Mouse (Mus musculus) liver, adult 2 months (tissue): ENCODE data around the gene Vasp. TPM values are rescaled to one million over a fixed set of nuclear protein-coding genes. Genes with fewer than 3 reads are reported as not detected.
A peak's percentile ranks its signal among the peaks of the same experiment; 100 is the strongest.

ENCODE experiments used
- DNase-seq: peaks from one replicate; pipeline ENCODE4 v3.0.0-alpha.2; 2011; ENCODE audit warnings: low read depth, low spot score; ENCODE audit errors: extremely low read depth
- H3K27ac ChIP-seq: fragments of 200-500 bp; replicated peaks from 2 replicates; pipeline ENCODE4 v1.5.1; 2012; ENCODE audit warnings: low read depth, mild to moderate bottlenecking, control low read depth, inconsistent platforms, low read length; ENCODE audit not compliant: insufficient read depth
- H3K27me3 ChIP-seq: fragments of 200-500 bp; 2 replicates; pipeline ENCODE4 v1.6.1; 2012; ENCODE audit warnings: mild to moderate bottlenecking, moderate library complexity, low read length, inconsistent platforms; ENCODE audit not compliant: control insufficient read depth, insufficient read depth
- H3K36me3 ChIP-seq: fragments of 200-500 bp; 2 replicates; pipeline ENCODE4 v1.6.1; 2012; ENCODE audit warnings: low read length, inconsistent platforms; ENCODE audit not compliant: control insufficient read depth, insufficient read depth
- H3K4me1 ChIP-seq: fragments of 200-500 bp; 2 replicates; pipeline ENCODE4 v1.6.1; 2011; ENCODE audit warnings: low read length; ENCODE audit not compliant: control insufficient read depth, insufficient read depth
- H3K4me3 ChIP-seq: fragments of 200-500 bp; 2 replicates; pipeline ENCODE4 v1.5.1; 2011; ENCODE audit warnings: low read depth, mild to moderate bottlenecking, control low read depth, low read length, moderate library complexity; ENCODE audit not compliant: insufficient read depth
- H3K79me2 ChIP-seq: fragments of 200-500 bp; 2 replicates; pipeline ENCODE4 v1.6.1; 2012; ENCODE audit warnings: inconsistent platforms, mild to moderate bottlenecking, low read length, moderate library complexity; ENCODE audit not compliant: control insufficient read depth, insufficient read depth
- H3K9ac ChIP-seq: fragments of 200-500 bp; 2 replicates; pipeline ENCODE4 v1.6.1; 2012; ENCODE audit warnings: low read depth, mild to moderate bottlenecking, control low read depth, inconsistent platforms, low read length
- CTCF ChIP-seq: fragments of 200-500 bp; IDR thresholded peaks from 2 replicates; pipeline ENCODE4 v1.5.1; 2011; ENCODE audit warnings: low read depth, low read length, control low read depth
- POLR2A ChIP-seq: fragments of 200-500 bp; IDR thresholded peaks from 2 replicates; pipeline ENCODE4 v1.6.1; 2011; ENCODE audit warnings: low read length, control low read depth; ENCODE audit not compliant: insufficient read depth; ENCODE audit errors: extremely low read depth
- WGBS: fragments of 180-500 bp; shearing (Covaris S2); methylation state at CpG from one replicate; pipeline ENCODE4 v1.1.7; 2018; 5-methylcytosine and 5-hydroxymethylcytosine counted together
- polyA plus RNA-seq: library from polyadenylated mRNA; depleted of rRNA; stranded (reverse); fragments of >200 nt; gene quantifications from 2 replicates; pipeline ENCODE4 v1.2.3, GENCODE M21; 2012
- total RNA-seq: library from RNA; depleted of rRNA; stranded (reverse); fragments of >200 nt; gene quantifications from 2 replicates; pipeline ENCODE4 v1.2.3, GENCODE M21; 2014

Gene Vasp
- total and polyA plus RNA-seq, 2 experiments = 6.3 to 37.1 TPM

DNA sequence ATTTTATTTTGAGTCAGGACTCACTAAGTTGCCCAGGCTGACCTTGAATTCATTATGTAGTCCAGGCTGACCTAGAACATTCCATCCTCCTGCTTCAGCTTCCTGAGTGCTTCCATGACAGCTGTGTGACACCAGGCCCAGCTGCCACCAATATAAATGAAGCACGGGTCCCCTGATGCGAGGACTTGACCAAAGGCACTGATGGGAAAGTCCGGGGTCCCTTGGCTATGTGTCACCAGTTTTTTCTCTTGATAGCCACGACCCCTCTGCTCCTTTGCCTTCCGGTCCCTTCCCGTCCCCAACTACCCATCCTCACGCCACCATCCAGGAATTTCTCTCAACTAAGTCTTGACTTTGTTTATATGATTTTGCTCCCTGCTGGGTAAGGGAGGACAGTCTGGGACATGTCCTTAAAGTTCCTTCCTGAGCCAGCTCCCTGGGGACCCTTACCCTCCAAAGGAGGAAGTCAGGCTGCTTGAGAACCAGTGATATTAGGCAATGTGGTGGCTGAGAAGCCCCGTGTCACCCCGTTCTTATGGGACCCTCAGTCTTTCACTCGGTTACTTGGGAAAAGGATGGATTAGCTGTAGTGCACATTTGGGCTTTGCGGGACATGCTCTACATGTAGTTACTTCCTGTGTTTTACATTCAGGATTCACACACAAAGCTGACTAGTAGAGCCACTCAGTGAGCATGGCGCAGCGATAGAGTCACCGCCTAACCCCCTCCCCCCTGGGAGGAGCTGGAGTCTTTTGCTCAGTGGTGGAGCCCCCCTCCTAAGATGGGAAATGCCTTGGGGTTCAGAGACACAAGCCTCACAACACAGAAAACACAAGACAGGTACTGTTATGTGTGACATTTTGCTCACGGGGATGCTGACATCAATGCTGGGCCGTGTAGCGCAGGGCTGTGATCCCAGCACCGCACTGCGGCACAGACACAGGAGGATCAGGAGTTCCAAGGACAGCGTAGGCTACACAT, 44.5 kb downstream of the Vasp start:
- Histone ChIP-seq H3K9ac (peak overlapping the region; percentile 72), H3K27ac (peak overlapping the region; percentile 63), H3K36me3 (no peaks in the 10 kb centered on the region), H3K27me3 (no peaks in the 10 kb centered on the region), H3K4me3 (peak overlapping the region; percentile 69), H3K4me1 (peaks cover 25% of the 10 kb centered on the region), H3K79me2 (peaks cover 7% of the 10 kb centered on the region; the same call in 1 of the 2 replicates)
- no peak for DNase-seq
- TF ChIP-seq POLR2A (no peak), CTCF (0 out of 2 replicates have a peak, but pooled peaks have one; percentile 0)
- WGBS = 24% methylated on average over 20 of the region's 20 CpGs

- Histone ChIP-seq H3K4me3 (no peak overlapping the region), H3K79me2 (no peaks in the 10 kb centered on the region; the same call in 1 of the 2 replicates), H3K36me3 (no peaks in the 10 kb centered on the region), H3K27ac (no peak overlapping the region), H3K27me3 (no peaks in the 10 kb centered on the region), H3K9ac (no peak overlapping the region), H3K4me1 (peaks cover 10% of the 10 kb centered on the region)
- DNase-seq = no peak
- no peak for TF ChIP-seq POLR2A
- TF ChIP-seq CTCF = no peak
- 86% methylated on average over 4 of the region's 4 CpGs for WGBS
Observed at GRCm38 (mm10) chr7:19224933-19225332, 46.7 kb downstream of the Vasp start.

GRCm38 (mm10) chr7:19222875-19223274, 48.7 kb downstream of the Vasp start:
- Histone ChIP-seq H3K4me1 (peaks cover 8% of the 10 kb centered on the region), H3K36me3 (no peaks in the 10 kb centered on the region), H3K79me2 (no peaks in the 10 kb centered on the region; the same call in 1 of the 2 replicates), H3K4me3 (no peak overlapping the region), H3K27ac (no peak overlapping the region), H3K9ac (no peak overlapping the region), H3K27me3 (no peaks in the 10 kb centered on the region)
- 79% methylated on average over 14 of the region's 14 CpGs for WGBS
- DNase-seq = no peak
- no peak for TF ChIP-seq POLR2A
- TF ChIP-seq CTCF = no peak

GRCm38 (mm10) chr7:19222189-19222588, 49.4 kb downstream of the Vasp start:
- Histone ChIP-seq H3K27me3 (no peaks in the 10 kb centered on the region), H3K9ac (no peak overlapping the region), H3K79me2 (no peaks in the 10 kb centered on the region; the same call in 1 of the 2 replicates), H3K4me3 (no peak overlapping the region), H3K27ac (no peak overlapping the region), H3K36me3 (no peaks in the 10 kb centered on the region), H3K4me1 (peaks cover 6% of the 10 kb centered on the region)
- no peak for DNase-seq
- TF ChIP-seq CTCF = no peak
- TF ChIP-seq POLR2A = no peak
- WGBS = 90% methylated on average over 16 of the region's 16 CpGs

DNA sequence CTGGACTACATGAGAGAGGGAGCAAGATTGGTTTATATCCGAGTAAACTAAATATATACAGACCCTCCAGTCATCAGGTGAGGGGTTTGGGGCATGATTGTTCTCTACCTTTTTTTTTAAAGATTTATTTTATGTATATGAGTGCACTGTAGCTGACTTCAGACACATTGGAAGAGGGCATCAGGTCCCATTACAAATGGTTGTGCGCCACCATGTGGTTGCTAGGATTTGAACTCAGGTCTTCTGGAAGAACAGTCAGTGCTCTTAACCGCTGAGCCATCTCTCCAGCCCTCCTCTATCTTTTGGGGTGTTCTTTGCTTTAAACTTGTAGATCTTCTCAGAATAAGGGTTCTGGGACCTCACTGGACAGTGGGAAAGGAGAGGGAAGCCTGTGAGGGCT, 51.6 kb downstream of the Vasp start:
- H3K36me3 ChIP-seq = no peaks in the 10 kb centered on the region
- no peak for DNase-seq
- no peaks in the 10 kb centered on the region for H3K79me2 ChIP-seq
- no peaks in the 10 kb centered on the region for H3K27me3 ChIP-seq
- no peak overlapping the region for H3K4me3 ChIP-seq
- no peak overlapping the region for H3K27ac ChIP-seq
- H3K9ac ChIP-seq = no peak overlapping the region
- TF ChIP-seq POLR2A (no peak), CTCF (no peak)
- WGBS = 74% methylated on average over 3 of the region's 3 CpGs
- H3K4me1 ChIP-seq = 0 out of 2 replicates have a peak, but pooled peaks cover 3% of the 10 kb centered on the region

DNA sequence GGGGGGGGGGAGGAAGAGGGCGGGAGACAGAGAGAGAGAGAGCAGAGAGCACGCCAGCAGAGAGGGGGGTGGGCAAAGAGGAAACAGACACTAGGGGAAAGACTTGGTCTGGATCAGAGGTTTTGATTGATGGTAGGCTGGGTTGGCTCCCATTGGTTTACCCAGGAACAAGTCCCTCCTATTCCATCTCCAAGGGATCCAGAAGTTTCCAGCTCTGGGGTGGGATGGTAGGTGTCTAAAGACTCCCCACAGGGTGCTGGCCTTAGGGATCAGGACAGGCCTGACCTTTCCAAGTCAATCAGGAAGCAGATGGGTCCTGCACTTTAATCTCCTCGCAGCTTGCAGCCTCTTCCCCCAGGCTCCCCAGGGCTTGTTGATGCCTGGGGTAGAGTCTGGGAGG, 53.7 kb downstream of the Vasp start:
- Histone ChIP-seq H3K27ac (no peak overlapping the region), H3K4me3 (no peak overlapping the region), H3K36me3 (no peaks in the 10 kb centered on the region), H3K9ac (no peak overlapping the region), H3K27me3 (no peaks in the 10 kb centered on the region), H3K4me1 (0 out of 2 replicates have a peak, but pooled peaks cover 3% of the 10 kb centered on the region), H3K79me2 (no peaks in the 10 kb centered on the region)
- no peak for DNase-seq
- TF ChIP-seq POLR2A (no peak), CTCF (no peak)
- WGBS = 44% methylated on average over 3 of the region's 3 CpGs
